Mouse (Mus musculus) embryonic facial prominence, embryonic 11.5 days (tissue): ENCODE results near the gene Oas1a. TPM values are rescaled to one million over a fixed set of nuclear protein-coding genes. Genes with fewer than 3 reads are reported as not detected.
A peak's percentile ranks its signal among the peaks of the same experiment; 100 is the strongest.
"Not testable (repeated sequence)": the region's sequence is repeated elsewhere in the genome, so short reads cannot be mapped to it uniquely, and the experiment has no call there.

Experiments
- ATAC-seq: fragments of 200-750 bp; cut with Nextera tagmentation; replicated peaks from 2 replicates; pipeline ENCODE4 v1.8.0; 2017; ENCODE audit warnings: low read depth; ENCODE audit not compliant: insufficient number of reproducible peaks, low FRiP score, low TSS enrichment
- DNase-seq: peaks from one replicate; pipeline ENCODE4 v3.0.0-alpha.2; 2015; ENCODE audit warnings: low spot score
- H3K27ac ChIP-seq: fragments of 300-500 bp; sonication (generic); replicated peaks from 2 replicates; pipeline ENCODE4 v1.5.1; 2014; ENCODE audit warnings: mild to moderate bottlenecking, low read depth, low read length, control low read depth
- H3K27me3 ChIP-seq: fragments of 300-500 bp; sonication (generic); 2 replicates; pipeline ENCODE4 v1.6.1; 2014; ENCODE audit warnings: mild to moderate bottlenecking, low read length, moderate library complexity, mixed read lengths; ENCODE audit not compliant: control insufficient read depth, insufficient read depth
- H3K36me3 ChIP-seq: fragments of 300-500 bp; sonication (generic); replicated peaks from 2 replicates; pipeline ENCODE4 v1.6.1; 2014; ENCODE audit warnings: low read depth, mild to moderate bottlenecking, low read length, moderate library complexity, mixed read lengths; ENCODE audit not compliant: control insufficient read depth, insufficient read depth
- H3K4me1 ChIP-seq: fragments of 300-500 bp; sonication (generic); 2 replicates; pipeline ENCODE4 v1.6.1; 2014; ENCODE audit warnings: low read length, mixed read lengths; ENCODE audit not compliant: control insufficient read depth, insufficient read depth
- H3K4me2 ChIP-seq: fragments of 300-500 bp; sonication (generic); 2 replicates; pipeline ENCODE4 v1.6.1; 2014; ENCODE audit warnings: low read depth, mild to moderate bottlenecking, control low read depth, low read length, moderate library complexity
- H3K4me3 ChIP-seq: fragments of 300-500 bp; sonication (generic); 2 replicates; pipeline ENCODE4 v1.5.1; 2014; ENCODE audit warnings: low read depth, low read length, control low read depth
- H3K9ac ChIP-seq: fragments of 300-500 bp; sonication (generic); replicated peaks from 2 replicates; pipeline ENCODE4 v1.6.1; 2014; ENCODE audit warnings: mild to moderate bottlenecking, control low read depth, low read length
- H3K9me3 ChIP-seq: fragments of 300-500 bp; sonication (generic); replicated peaks from 2 replicates; pipeline ENCODE4 v1.6.1; 2016; ENCODE audit warnings: mild to moderate bottlenecking, low read length, inconsistent platforms, mixed read lengths; ENCODE audit not compliant: control insufficient read depth
- WGBS: fragments of 180-500 bp; shearing (Covaris S2); extraction: QIAGEN DNeasy Blood & Tissue Kit; methylation state at CpG from one replicate; pipeline ENCODE4 v1.1.7; 2014; 5-methylcytosine and 5-hydroxymethylcytosine counted together
- polyA plus RNA-seq: library from polyadenylated mRNA; unstranded; fragments of >200 nt; fragmentation: Nextera tagmentation; extraction: Ambion mirVana; gene quantifications from 2 replicates; pipeline ENCODE4 v1.2.1, GENCODE M21; 2014

Oas1a gene
- 0.61 and 1.2 TPM in 2 replicates for polyA plus RNA-seq

DNA sequence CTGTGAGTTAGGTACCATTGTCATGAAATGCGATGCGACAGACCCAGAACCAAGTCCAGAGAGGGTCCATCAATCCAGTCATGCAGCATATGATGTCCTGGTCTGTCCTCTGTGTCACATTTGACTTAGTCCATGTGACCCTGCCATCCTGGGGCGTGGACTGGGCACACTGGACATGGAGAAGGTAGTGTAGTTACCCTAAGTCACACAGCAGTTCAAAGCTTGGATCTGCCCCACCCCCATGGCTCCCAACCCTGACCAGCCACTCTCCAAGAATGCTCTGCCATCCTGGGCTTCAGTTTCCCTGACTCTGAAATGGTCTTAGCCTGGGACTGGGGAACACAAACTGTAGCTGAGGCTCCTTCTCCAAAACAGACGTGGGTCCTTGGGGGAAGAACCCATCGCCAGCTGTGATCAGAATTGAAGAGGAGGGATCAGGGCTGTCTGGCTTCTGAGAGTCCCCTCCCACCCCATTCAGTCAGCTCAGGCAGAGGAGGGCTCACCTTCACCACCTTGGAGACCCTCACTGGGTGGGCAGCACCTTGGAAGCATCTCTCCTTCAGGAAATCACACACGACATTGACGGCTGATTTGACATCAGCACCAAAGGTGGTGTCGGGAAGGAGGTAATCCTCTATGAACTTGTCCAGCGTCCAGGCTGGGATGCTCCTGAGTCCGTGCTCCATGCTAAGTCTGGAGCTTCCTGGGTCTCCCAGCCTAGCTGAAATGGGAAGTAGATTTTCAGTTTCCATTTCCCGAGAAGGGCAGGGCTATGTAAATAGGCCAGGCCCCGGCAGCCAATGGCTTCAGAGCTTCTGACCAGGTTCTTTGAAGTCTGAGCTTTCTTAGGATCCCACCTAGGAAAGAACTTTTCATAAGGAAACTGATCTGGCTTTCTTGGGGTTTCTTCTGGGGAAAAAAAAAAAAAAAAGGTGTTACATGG is at the start of gene Oas1a:
Gene Oas1a (minus strand): TSS at position 731 of the 943 bp plus-strand sequence.
- not testable (repeated sequence) for ATAC-seq, H3K27me3 ChIP-seq, H3K9ac ChIP-seq, H3K9me3 ChIP-seq, H3K4me3 ChIP-seq, H3K27ac ChIP-seq, H3K36me3 ChIP-seq, H3K4me1 ChIP-seq, H3K4me2 ChIP-seq
- 44% methylated on average over 8 of the region's 12 CpGs for WGBS
- peak; percentile 30 for DNase-seq

DNA sequence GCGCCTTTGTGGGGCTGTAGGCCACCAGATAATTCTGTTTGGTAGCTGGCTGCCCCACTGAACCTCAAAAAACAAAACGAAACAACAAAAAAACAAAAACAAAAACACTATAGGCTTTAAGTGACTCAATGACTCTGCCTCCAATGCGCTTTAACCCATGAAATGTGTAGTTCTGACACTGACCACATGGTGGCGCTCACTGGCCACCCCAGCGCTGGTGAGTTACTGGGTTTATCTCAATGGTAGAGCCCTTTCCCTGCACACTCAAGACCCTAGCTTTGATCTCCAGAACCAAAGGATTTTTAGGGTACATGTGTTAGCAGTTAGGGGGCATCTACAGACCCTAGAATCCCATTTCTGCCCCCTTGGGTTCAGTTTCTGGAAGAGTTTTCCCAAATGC is 46.7 kb upstream of the Oas1a start:
- no peaks in the 10 kb centered on the region for H3K36me3 ChIP-seq
- ATAC-seq = no peak
- 14% methylated on average over 5 of the region's 5 CpGs for WGBS
- peak; percentile 44 for DNase-seq
- no peaks in the 10 kb centered on the region for H3K9me3 ChIP-seq
- H3K27ac ChIP-seq = no peak overlapping the region
- H3K4me2 ChIP-seq = no peak overlapping the region
- H3K27me3 ChIP-seq = no peaks in the 10 kb centered on the region
- no peak overlapping the region for H3K4me3 ChIP-seq
- H3K4me1 ChIP-seq = no peaks in the 10 kb centered on the region
- no peak overlapping the region for H3K9ac ChIP-seq

DNA sequence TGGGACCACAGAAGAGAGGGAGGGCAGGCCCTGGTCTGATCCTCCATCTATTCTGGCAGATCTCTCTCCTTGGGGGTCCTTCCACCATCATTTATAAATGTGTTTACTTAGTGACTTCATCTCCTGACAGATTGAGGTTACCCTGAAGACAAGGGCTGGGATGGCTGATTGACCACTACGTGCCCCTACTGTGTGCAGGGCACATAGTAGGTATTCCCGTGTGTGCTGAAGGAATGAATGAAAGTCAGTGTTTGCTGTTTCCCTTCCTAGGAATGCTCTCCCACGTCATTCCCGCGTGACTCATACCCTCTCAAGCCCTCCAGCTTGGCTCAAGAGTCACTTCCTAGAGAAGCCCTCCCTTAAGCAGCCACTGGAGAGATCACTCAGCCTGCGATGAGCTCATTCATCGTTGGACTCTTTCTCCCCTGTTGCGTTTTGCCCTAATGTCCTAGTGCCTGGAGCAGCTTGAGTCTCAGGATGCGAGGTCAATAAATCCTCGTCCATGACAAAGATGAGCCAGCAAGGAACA is 45.0 kb upstream of the Oas1a start:
- no peak for DNase-seq
- Histone ChIP-seq H3K4me1 (no peaks in the 10 kb centered on the region), H3K36me3 (no peaks in the 10 kb centered on the region), H3K9ac (no peak overlapping the region), H3K4me2 (no peak overlapping the region), H3K27me3 (no peaks in the 10 kb centered on the region), H3K4me3 (no peak overlapping the region), H3K9me3 (no peaks in the 10 kb centered on the region), H3K27ac (no peak overlapping the region)
- 78% methylated on average over 10 of the region's 10 CpGs for WGBS
- ATAC-seq = no peak

DNA sequence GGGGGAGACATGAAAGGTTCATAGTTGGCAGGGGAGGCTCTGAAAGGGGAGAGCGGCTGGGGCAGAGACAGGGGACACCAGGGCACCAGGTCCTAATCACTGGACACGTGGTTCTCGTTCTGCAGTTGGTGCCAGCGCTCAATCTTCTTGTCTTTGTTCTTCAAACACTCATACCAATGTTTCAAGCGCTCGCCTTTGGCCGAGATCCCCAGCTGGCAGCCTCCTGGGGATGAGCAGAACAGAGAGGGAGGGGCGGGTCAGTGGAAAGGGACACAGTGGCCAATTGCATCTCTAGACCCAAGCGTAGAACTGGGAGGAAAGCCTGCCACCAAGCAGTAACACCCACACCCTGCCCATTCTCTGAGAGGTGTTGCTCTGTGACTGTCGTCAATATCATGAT is 34.8 kb upstream of the Oas1a start:
- Histone ChIP-seq H3K36me3 (no peaks in the 10 kb centered on the region), H3K9ac (no peak overlapping the region), H3K4me3 (no peak overlapping the region), H3K27ac (no peak overlapping the region), H3K9me3 (no peaks in the 10 kb centered on the region), H3K4me1 (no peaks in the 10 kb centered on the region), H3K4me2 (no peak overlapping the region), H3K27me3 (no peaks in the 10 kb centered on the region)
- no peak for ATAC-seq
- 63% methylated on average over 10 of the region's 10 CpGs for WGBS
- no peak for DNase-seq

DNA sequence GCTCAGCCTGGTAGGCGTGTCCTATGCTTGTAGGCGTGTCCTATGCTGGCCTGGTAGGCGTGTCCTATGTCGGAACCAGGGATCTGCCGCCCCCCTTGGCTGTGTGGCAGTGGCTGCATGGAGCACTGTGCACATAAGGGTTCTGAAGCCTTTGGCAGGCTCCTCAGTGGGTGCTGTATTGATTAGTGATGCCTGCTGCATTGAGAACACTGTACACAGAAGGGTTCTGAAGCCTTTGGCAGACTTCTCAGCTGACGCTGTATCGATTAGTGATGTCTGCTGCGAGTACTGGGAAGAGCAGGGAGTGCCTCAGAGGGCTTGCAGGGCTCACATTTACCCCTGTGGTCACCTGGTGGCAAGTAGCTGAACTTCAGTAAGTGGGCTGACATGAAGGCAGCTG is 31.3 kb upstream of the Oas1a start:
- no peaks in the 10 kb centered on the region for H3K27me3 ChIP-seq

DNA sequence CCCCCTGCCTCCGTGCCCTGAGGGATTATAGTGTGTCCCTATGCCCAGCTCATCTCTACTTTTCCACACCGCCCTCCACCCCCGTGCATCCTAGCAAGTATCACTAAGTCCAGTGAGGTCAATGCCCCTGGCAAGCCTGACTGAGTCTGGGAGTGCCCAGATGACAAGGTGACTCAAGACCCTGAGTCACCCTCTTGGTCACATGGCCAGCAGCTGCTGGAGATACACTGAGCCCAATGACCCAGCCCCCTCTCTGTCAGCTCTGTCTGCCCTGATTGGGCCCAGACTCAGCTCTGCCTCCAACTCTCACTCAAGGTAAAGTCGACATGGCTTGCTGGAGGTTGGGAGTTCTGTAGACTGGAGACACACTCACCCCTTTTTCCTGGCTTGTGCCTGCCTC is 30.5 kb upstream of the Oas1a start:
- Histone ChIP-seq H3K9ac (no peak overlapping the region), H3K4me1 (no peaks in the 10 kb centered on the region), H3K4me2 (no peak overlapping the region), H3K9me3 (no peaks in the 10 kb centered on the region), H3K27ac (no peak overlapping the region), H3K36me3 (no peaks in the 10 kb centered on the region), H3K27me3 (no peaks in the 10 kb centered on the region), H3K4me3 (no peak overlapping the region)
- ATAC-seq (no peak), DNase-seq (no peak)
- WGBS = 70% methylated on average over 4 of the region's 4 CpGs

More for the DNA sequence above, 31.3 kb upstream of the Oas1a start:
- H3K4me1 ChIP-seq = no peaks in the 10 kb centered on the region
- no peaks in the 10 kb centered on the region for H3K9me3 ChIP-seq
- no peak overlapping the region for H3K4me2 ChIP-seq
- no peak for ATAC-seq
- DNase-seq = peak; percentile 1
- H3K27ac ChIP-seq = no peak overlapping the region
- 52% methylated on average over 8 of the region's 8 CpGs for WGBS
- no peaks in the 10 kb centered on the region for H3K36me3 ChIP-seq
- H3K4me3 ChIP-seq = no peak overlapping the region
- H3K9ac ChIP-seq = no peak overlapping the region

DNA sequence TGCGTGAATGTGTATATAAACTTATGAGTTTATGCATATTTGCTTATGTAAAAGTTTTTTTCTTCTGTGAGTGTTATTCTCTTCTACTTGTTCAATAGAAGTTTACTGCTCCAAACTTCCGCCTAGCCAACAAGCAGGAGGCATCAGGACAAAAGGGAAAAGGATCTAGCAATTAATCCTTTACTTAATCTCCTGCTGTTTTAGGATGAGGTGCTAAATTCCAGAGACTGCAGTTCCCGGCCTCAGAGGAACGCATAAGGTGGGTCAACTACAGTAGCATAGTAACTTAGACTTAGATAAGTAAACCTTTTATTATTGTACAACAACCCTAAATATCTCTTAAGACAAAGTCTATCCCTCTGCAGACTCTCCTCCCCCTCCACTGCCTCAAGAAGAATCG is 26.6 kb upstream of the Oas1a start:
- DNase-seq = no peak
- no peaks in the 10 kb centered on the region for H3K36me3 ChIP-seq
- no peaks in the 10 kb centered on the region for H3K27me3 ChIP-seq
- no peaks in the 10 kb centered on the region for H3K4me1 ChIP-seq
- H3K9me3 ChIP-seq = no peaks in the 10 kb centered on the region
- H3K9ac ChIP-seq = no peak overlapping the region
- ATAC-seq = no peak
- no peak overlapping the region for H3K4me2 ChIP-seq
- no peak overlapping the region for H3K4me3 ChIP-seq
- 20% methylated on average over 5 of the region's 5 CpGs for WGBS
- no peak overlapping the region for H3K27ac ChIP-seq

DNA sequence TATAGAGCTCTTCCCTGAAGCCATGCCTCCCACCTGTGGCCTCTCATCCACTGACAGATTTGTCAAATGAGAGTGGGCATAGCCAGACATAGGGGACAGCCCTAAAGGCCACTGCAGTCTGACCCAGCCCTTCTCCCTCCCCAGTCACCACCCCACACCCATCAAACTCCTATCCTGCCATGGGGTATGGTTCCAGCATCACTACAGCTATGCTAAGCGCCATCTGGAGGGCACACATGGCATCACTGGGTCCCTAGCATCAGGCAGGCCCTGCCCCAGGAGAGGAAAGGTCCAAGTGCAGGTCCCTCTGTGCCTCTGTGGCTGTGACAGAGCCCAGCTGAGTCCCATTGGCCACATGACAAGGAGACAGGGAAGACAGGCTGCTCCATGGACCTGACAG is 19.7 kb upstream of the Oas1a start:
- 8% methylated on average over 1 of the region's 1 CpGs for WGBS
- Histone ChIP-seq H3K4me1 (no peaks in the 10 kb centered on the region), H3K9ac (no peak overlapping the region), H3K27me3 (no peaks in the 10 kb centered on the region), H3K36me3 (no peaks in the 10 kb centered on the region), H3K9me3 (no peaks in the 10 kb centered on the region), H3K27ac (no peak overlapping the region), H3K4me3 (no peak overlapping the region), H3K4me2 (no peak overlapping the region)
- DNase-seq = peak; percentile 1
- no peak for ATAC-seq
